Mouse (Mus musculus): Measurements from ENCODE around the gene 4933428G20Rik.

GRCm38 (mm10) chr11:97513066-97513465 lies 12.9 kb upstream of the 4933428G20Rik start:
- TF ChIP-seq CTCF (IDR thresholded peaks at IDR 0.05; ENCODE audit: low read depth): no peak
- no peak for TF ChIP-seq EP300 (optimal IDR thresholded peaks at IDR 0.05)

Measured in stomach, postnatal 0 days (tissue).